Mouse (Mus musculus): ENCODE measurements at regions not wholly inside any gene's neighbourhood (a gene's known extent, or its start where the extent isn't known, plus 50 kb on each side); places are given as distances from the start of the nearest gene placed in this dataset.
A peak's percentile ranks its signal among the peaks of the same experiment; 100 is the strongest.

DNA sequence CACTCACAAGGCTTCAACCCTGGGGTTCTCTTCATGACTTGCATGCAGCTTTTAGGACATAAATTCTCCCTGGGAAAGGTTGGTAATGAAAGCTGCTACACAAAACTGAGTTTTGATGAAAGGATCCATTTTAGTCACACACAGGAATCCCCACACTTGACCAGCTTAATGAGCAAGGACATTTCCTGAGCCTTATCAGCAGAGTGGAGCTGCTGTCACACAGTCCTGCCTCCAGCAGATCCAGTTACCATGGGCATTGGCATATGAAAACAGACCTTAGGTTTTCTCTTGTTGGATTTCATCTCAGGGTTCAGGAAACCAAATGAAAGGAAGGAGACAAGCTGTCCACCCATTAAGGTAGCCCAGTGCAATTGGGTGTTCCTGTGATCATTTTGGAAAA is 568.9 kb downstream of the Fat4 start:
- Histone ChIP-seq H3K27me3 (ENCODE audit: control insufficient read depth, insufficient read depth, low read length) (no peaks in the 10 kb centered on the region), H3K27ac (ENCODE audit: insufficient read depth, low read length) (no peak overlapping the region), H3K4me1 (ENCODE audit: control insufficient read depth, insufficient read depth, low read length) (no peaks in the 10 kb centered on the region), H3K4me3 (replicated peaks; ENCODE audit: insufficient read depth, low read depth, low read length) (no peak overlapping the region)
- no peak for DNase-seq
- TF ChIP-seq CTCF (IDR thresholded peaks at IDR 0.05; ENCODE audit: borderline replicate concordance, insufficient read depth, low read depth, low read length): no peak
- no peak for TF ChIP-seq POLR2A (IDR thresholded peaks at IDR 0.05; ENCODE audit: borderline replicate concordance, insufficient read depth, low read length)

GRCm38 (mm10) chr3:39460183-39460888 is 573.6 kb downstream of the Fat4 start:
- Histone ChIP-seq H3K27me3 (ENCODE audit: control insufficient read depth, insufficient read depth, low read length) (no peaks in the 10 kb centered on the region), H3K4me3 (replicated peaks; ENCODE audit: insufficient read depth, low read depth, low read length) (no peak overlapping the region), H3K4me1 (ENCODE audit: control insufficient read depth, insufficient read depth, low read length) (no peaks in the 10 kb centered on the region), H3K27ac (ENCODE audit: insufficient read depth, low read length) (no peak overlapping the region)
- DNase-seq: peak in 1 of 2 experiments; percentile 8
- TF ChIP-seq POLR2A (IDR thresholded peaks at IDR 0.05; ENCODE audit: borderline replicate concordance, insufficient read depth, low read length) (no peak), CTCF (IDR thresholded peaks at IDR 0.05; ENCODE audit: borderline replicate concordance, insufficient read depth, low read depth, low read length) (no peak)
- 21% methylated on average over 14 of the region's 14 CpGs for WGBS

GRCm38 (mm10) chr3:39461561-39461960 is 574.8 kb downstream of the Fat4 start:
- H3K4me1 ChIP-seq (ENCODE audit: control insufficient read depth, insufficient read depth, low read length): no peaks in the 10 kb centered on the region
- TF ChIP-seq POLR2A (IDR thresholded peaks at IDR 0.05; ENCODE audit: borderline replicate concordance, insufficient read depth, low read length): no peak
- no peak for TF ChIP-seq CTCF (IDR thresholded peaks at IDR 0.05; ENCODE audit: borderline replicate concordance, insufficient read depth, low read depth, low read length)
- H3K27me3 ChIP-seq (ENCODE audit: control insufficient read depth, insufficient read depth, low read length): no peaks in the 10 kb centered on the region
- no peak overlapping the region for H3K4me3 ChIP-seq (replicated peaks; ENCODE audit: insufficient read depth, low read depth, low read length)
- no peak for DNase-seq
- 93% methylated on average over 4 of the region's 4 CpGs for WGBS
- H3K27ac ChIP-seq (ENCODE audit: insufficient read depth, low read length): no peak overlapping the region

- no peaks in the 10 kb centered on the region for H3K4me1 ChIP-seq (ENCODE audit: control insufficient read depth, insufficient read depth, low read length)
- H3K27ac ChIP-seq (ENCODE audit: insufficient read depth, low read length): no peak overlapping the region
- H3K27me3 ChIP-seq (ENCODE audit: control insufficient read depth, insufficient read depth, low read length): no peaks in the 10 kb centered on the region
- DNase-seq: no peak
- no peak overlapping the region for H3K4me3 ChIP-seq (replicated peaks; ENCODE audit: insufficient read depth, low read depth, low read length)
- WGBS: 72% methylated on average over 3 of the region's 3 CpGs
- TF ChIP-seq POLR2A (IDR thresholded peaks at IDR 0.05; ENCODE audit: borderline replicate concordance, insufficient read depth, low read length) (no peak), CTCF (IDR thresholded peaks at IDR 0.05; ENCODE audit: borderline replicate concordance, insufficient read depth, low read depth, low read length) (no peak)
These were observed 579.1 kb downstream of the Fat4 start for GRCm38 (mm10) chr3:39465811-39466210.

DNA sequence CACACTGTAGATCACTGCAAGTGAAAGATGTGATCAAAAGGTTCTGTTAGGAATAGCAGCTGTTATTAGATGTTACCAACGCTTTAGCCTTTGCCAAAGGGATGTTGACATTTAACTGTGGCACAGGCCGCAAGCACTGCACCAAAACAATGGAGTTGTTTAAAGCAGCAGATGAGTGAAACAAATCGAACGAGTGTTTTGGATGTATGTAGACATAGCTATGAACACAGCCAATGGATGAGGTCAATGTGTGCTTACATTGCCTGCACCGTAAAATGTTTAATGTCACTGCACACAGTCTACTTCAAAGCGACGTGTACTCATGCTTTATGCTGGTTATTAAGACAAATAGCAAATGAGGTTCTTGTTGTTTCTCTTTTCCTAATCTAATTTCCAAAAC is 602.7 kb downstream of the Fat4 start:
- no peak for DNase-seq
- H3K27me3 ChIP-seq (ENCODE audit: control insufficient read depth, insufficient read depth, low read length): no peaks in the 10 kb centered on the region
- 69% methylated on average over 7 of the region's 7 CpGs for WGBS
- no peaks in the 10 kb centered on the region for H3K4me1 ChIP-seq (ENCODE audit: control insufficient read depth, insufficient read depth, low read length)
- no peak overlapping the region for H3K4me3 ChIP-seq (replicated peaks; ENCODE audit: insufficient read depth, low read depth, low read length)
- H3K27ac ChIP-seq (ENCODE audit: insufficient read depth, low read length): no peak overlapping the region
- TF ChIP-seq CTCF (IDR thresholded peaks at IDR 0.05; ENCODE audit: borderline replicate concordance, insufficient read depth, low read depth, low read length): no peak
- no peak for TF ChIP-seq POLR2A (IDR thresholded peaks at IDR 0.05; ENCODE audit: borderline replicate concordance, insufficient read depth, low read length)

DNA sequence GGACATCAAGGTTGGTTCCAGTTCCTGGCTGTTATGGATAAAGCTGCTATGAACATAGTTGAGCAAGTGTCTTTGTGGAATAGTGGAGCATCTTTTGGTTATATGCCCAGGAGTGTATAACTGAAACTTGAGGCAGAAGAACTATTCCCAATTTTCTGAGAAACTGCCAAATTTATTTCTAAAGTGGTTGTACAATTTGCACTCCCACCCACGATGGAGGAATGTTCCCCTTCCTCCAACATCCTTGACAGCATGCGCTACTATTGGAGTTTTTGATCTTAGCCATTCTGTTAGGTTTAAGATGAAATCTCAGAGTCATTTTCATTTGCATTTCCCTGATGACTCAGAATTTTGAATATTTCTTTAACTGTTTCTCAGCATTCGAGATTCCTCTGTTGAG is 607.6 kb downstream of the Fat4 start:
- WGBS: 94% methylated on average over 3 of the region's 3 CpGs
- Histone ChIP-seq H3K27ac (ENCODE audit: insufficient read depth, low read length) (no peak overlapping the region), H3K4me3 (replicated peaks; ENCODE audit: insufficient read depth, low read depth, low read length) (no peak overlapping the region), H3K4me1 (ENCODE audit: control insufficient read depth, insufficient read depth, low read length) (no peaks in the 10 kb centered on the region), H3K27me3 (ENCODE audit: control insufficient read depth, insufficient read depth, low read length) (no peaks in the 10 kb centered on the region)
- no peak for TF ChIP-seq CTCF (IDR thresholded peaks at IDR 0.05; ENCODE audit: borderline replicate concordance, insufficient read depth, low read depth, low read length)
- DNase-seq: no peak

DNA sequence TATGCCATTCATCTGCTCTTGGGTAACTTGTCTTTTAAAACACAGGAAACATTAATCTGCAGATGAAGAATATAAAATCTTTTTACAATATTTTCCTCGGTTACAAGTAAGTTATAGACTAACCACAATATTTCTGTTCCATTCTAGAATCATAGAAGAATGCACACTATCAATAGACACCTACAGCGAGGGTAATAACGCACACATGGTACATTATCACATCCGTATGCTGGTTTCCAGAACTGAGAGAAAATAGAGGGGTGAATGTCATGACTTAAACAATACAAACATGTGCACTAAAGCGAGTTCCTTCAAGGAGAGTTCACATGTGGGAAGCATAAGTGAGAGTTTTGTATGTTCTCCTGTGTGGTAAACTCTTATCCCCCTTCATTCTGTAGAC is 641.3 kb downstream of the Fat4 start:
- no peak for TF ChIP-seq POLR2A (IDR thresholded peaks at IDR 0.05; ENCODE audit: borderline replicate concordance, insufficient read depth, low read length)
- TF ChIP-seq CTCF (IDR thresholded peaks at IDR 0.05; ENCODE audit: borderline replicate concordance, insufficient read depth, low read depth, low read length): no peak
- 95% methylated on average over 5 of the region's 5 CpGs for WGBS

DNA sequence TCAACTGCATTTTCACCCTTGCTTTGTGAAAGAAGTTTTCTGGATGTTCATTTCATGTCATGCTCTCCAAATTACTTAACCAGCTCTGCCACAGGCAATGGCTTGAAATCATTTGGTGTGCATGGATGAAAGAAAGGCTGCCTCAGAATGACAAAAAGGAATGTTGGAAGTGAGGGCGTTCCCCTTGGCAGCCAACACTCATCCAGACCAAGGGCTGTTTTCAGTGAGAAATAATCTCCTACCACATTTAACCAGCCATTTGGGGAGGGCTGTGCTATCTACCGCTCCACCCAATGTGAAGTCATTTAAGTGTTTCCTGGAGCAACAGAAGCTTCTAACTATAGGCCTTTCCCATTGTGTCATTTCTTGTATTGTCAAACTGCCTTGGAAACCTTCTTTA is 650.8 kb downstream of the Fat4 start:
- no peaks in the 10 kb centered on the region for H3K4me1 ChIP-seq (ENCODE audit: control insufficient read depth, insufficient read depth, low read length)
- no peaks in the 10 kb centered on the region for H3K27me3 ChIP-seq (ENCODE audit: control insufficient read depth, insufficient read depth, low read length)
- H3K27ac ChIP-seq (ENCODE audit: insufficient read depth, low read length): no peak overlapping the region
- WGBS: 96% methylated on average over 2 of the region's 2 CpGs
- no peak for DNase-seq
- TF ChIP-seq POLR2A (IDR thresholded peaks at IDR 0.05; ENCODE audit: borderline replicate concordance, insufficient read depth, low read length) (no peak), CTCF (IDR thresholded peaks at IDR 0.05; ENCODE audit: borderline replicate concordance, insufficient read depth, low read depth, low read length) (no peak)
- no peak overlapping the region for H3K4me3 ChIP-seq (replicated peaks; ENCODE audit: insufficient read depth, low read depth, low read length)

More for the DNA sequence above, 641.3 kb downstream of the Fat4 start:
- no peaks in the 10 kb centered on the region for H3K4me1 ChIP-seq (ENCODE audit: control insufficient read depth, insufficient read depth, low read length)
- no peak for DNase-seq
- H3K27ac ChIP-seq (ENCODE audit: insufficient read depth, low read length): no peak overlapping the region
- H3K4me3 ChIP-seq (replicated peaks; ENCODE audit: insufficient read depth, low read depth, low read length): no peak overlapping the region
- H3K27me3 ChIP-seq (ENCODE audit: control insufficient read depth, insufficient read depth, low read length): no peaks in the 10 kb centered on the region
